ENCODE assay signal across 8 mouse cellular contexts in genomic region chr1:60180784-60181221, GRCm38 (mm10). TPM values are rescaled to one million over a fixed set of nuclear protein-coding genes. Genes with fewer than 3 reads are reported as not detected.
A peak's percentile ranks its signal among the peaks of the same experiment; 100 is the strongest.
DNase-seq lines count a peak whose midpoint lies in the region; ATAC-seq and TF ChIP-seq lines count a peak whose summit lies in the region.

No protein-coding gene starts in this region.

- peak overlapping the region; percentile 64 for H3K4me2 ChIP-seq in heart, embryonic 11.5 days
- H3K4me2 ChIP-seq in forebrain, embryonic 15.5 days (replicated peaks) = peak overlapping the region; percentile 56
- H3K4me2 ChIP-seq in myocyte (ENCODE audit: low read depth) = peak overlapping the region; percentile 79

- no peaks in the 10 kb centered on the region for H3K27me3 ChIP-seq in heart, embryonic 11.5 days (ENCODE audit: control insufficient read depth, insufficient read depth, low read length)
- H3K27me3 ChIP-seq in forebrain, embryonic 15.5 days = no peaks in the 10 kb centered on the region
- H3K27me3 ChIP-seq in limb, embryonic 10.5 days (ENCODE audit: low read depth, poor library complexity, severe bottlenecking) = no peaks in the 10 kb centered on the region
- no peaks in the 10 kb centered on the region for H3K27me3 ChIP-seq in myocyte (ENCODE audit: control insufficient read depth, insufficient read depth, insufficient read length)

- under 1% methylated on average over 23 of the region's 30 CpGs for WGBS in heart, embryonic 11.5 days (ENCODE audit: insufficient replicate concordance)
- WGBS in forebrain, embryonic 15.5 days = under 1% methylated on average over 30 of the region's 30 CpGs
- WGBS in limb, embryonic 10.5 days = under 1% methylated on average over 30 of the region's 30 CpGs

- ATAC-seq in heart, embryonic 11.5 days (replicated peaks; ENCODE audit: insufficient number of reproducible peaks, low FRiP score, low TSS enrichment) = peak; percentile 72
- ATAC-seq in forebrain, embryonic 15.5 days (replicated peaks) = no peak

- no peaks in the 10 kb centered on the region for H3K9me3 ChIP-seq in heart, embryonic 11.5 days (replicated peaks; ENCODE audit: control insufficient read depth, low read length)
- no peaks in the 10 kb centered on the region for H3K9me3 ChIP-seq in forebrain, embryonic 15.5 days
- no peaks in the 10 kb centered on the region for H3K9me3 ChIP-seq in limb, embryonic 10.5 days (replicated peaks)

- H3K79me2 ChIP-seq in myocyte (ENCODE audit: control insufficient read depth, insufficient read depth) = peaks cover 23% of the 10 kb centered on the region

- DNase-seq in heart, adult 9 months (ENCODE audit: low spot score in 2 of 2) = no peak
- DNase-seq in 3134 (ENCODE audit: extremely low read depth, insufficient read length, low spot score) = peak; percentile 74
- DNase-seq in Muller cell, postnatal 12 days (ENCODE audit: inconsistent ontology term) = peak; percentile 71
- no peak for DNase-seq in limb, embryonic 10.5 days (ENCODE audit: low spot score)
- no peak for DNase-seq in thymus, postnatal 4 days

- peak overlapping the region; percentile 79 for H3K4me3 ChIP-seq in heart, embryonic 11.5 days (ENCODE audit: low read depth, low read length)
- peak overlapping the region; percentile 78 for H3K4me3 ChIP-seq in forebrain, embryonic 15.5 days
- peak overlapping the region; percentile 92 for H3K4me3 ChIP-seq in limb, embryonic 10.5 days
- H3K4me3 ChIP-seq in myocyte = peak overlapping the region; percentile 85

- TF ChIP-seq POLR2A in myocyte (IDR thresholded peaks at IDR 0.05; ENCODE audit: insufficient read length, low read depth) = no peak

- peak overlapping the region; percentile 97 for H3K27ac ChIP-seq in heart, embryonic 11.5 days (ENCODE audit: low read depth, low read length)
- peak overlapping the region; percentile 86 for H3K27ac ChIP-seq in forebrain, embryonic 15.5 days (replicated peaks)
- peak overlapping the region; percentile 98 for H3K27ac ChIP-seq in limb, embryonic 10.5 days

- H3K36me3 ChIP-seq in heart, embryonic 11.5 days (ENCODE audit: control insufficient read depth, insufficient read depth, low read length) = no peaks in the 10 kb centered on the region
- H3K36me3 ChIP-seq in forebrain, embryonic 15.5 days = no peaks in the 10 kb centered on the region
- H3K36me3 ChIP-seq in limb, embryonic 10.5 days = 0 out of 2 replicates have a peak, but pooled peaks cover 6% of the 10 kb centered on the region
- H3K36me3 ChIP-seq in myocyte (ENCODE audit: control insufficient read depth, insufficient read depth) = no peaks in the 10 kb centered on the region

- H3K9ac ChIP-seq in heart, embryonic 11.5 days (ENCODE audit: low read depth, low read length) = peak overlapping the region; percentile 92
- peak overlapping the region; percentile 77 for H3K9ac ChIP-seq in forebrain, embryonic 15.5 days (replicated peaks)

- no peaks in the 10 kb centered on the region for H3K4me1 ChIP-seq in heart, embryonic 11.5 days (ENCODE audit: control insufficient read depth, insufficient read depth, low read length)
- H3K4me1 ChIP-seq in forebrain, embryonic 15.5 days = peaks cover 16% of the 10 kb centered on the region
- peaks cover 14% of the 10 kb centered on the region for H3K4me1 ChIP-seq in limb, embryonic 10.5 days

- H3ac ChIP-seq in myocyte (ENCODE audit: control insufficient read depth, insufficient read length) = peak overlapping the region; percentile 12

TF ChIP-seq in myocyte, 11 proteins besides CTCF, POLR2A, EP300 and RAD21:
- TF ChIP-seq SRF (IDR thresholded peaks at IDR 0.05; ENCODE audit: control insufficient read depth, insufficient read length, low read depth) = no peak
- no peak for TF ChIP-seq E2F4 (IDR thresholded peaks at IDR 0.05; ENCODE audit: insufficient read depth)
- TF ChIP-seq TCF3 (IDR thresholded peaks at IDR 0.05; ENCODE audit: insufficient read length, low read depth) = no peak
- no peak for TF ChIP-seq MAX (IDR thresholded peaks at IDR 0.05; ENCODE audit: low read depth)
- no peak for TF ChIP-seq REST (IDR thresholded peaks at IDR 0.05; ENCODE audit: insufficient read depth, insufficient read length)
- TF ChIP-seq CEBPB (IDR thresholded peaks at IDR 0.05; ENCODE audit: insufficient read depth, poor library complexity, severe bottlenecking) = no peak
- TF ChIP-seq POLR2AphosphoS2 (IDR thresholded peaks at IDR 0.05; ENCODE audit: insufficient read length, low read depth) = no peak
- no peak for TF ChIP-seq MYOG (IDR thresholded peaks at IDR 0.05; ENCODE audit: control insufficient read depth in 1 of 3, insufficient read depth in 1 of 3, insufficient read length in 2 of 3, low read depth in 2 of 3)
- no peak for TF ChIP-seq TCF12 (IDR thresholded peaks at IDR 0.05; ENCODE audit: insufficient read depth, poor library complexity, severe bottlenecking)
- TF ChIP-seq USF1 (IDR thresholded peaks at IDR 0.05; ENCODE audit: low read depth) = no peak
- TF ChIP-seq MYOD1 (IDR thresholded peaks at IDR 0.05; ENCODE audit: control insufficient read depth in 1 of 3, insufficient read length in 2 of 3, low read depth in 2 of 3) = no peak

RNA-seq across cellular contexts. Expression of gene Nbeal1, which starts 0.4 kb away (rescaled TPM):
- 9.0 and 10.1 TPM in 2 replicates for polyA plus RNA-seq in heart, embryonic 11.5 days (2014; fragmentation: Nextera tagmentation; extraction: Ambion mirVana)
- polyA plus RNA-seq in forebrain, embryonic 15.5 days (2015; fragmentation: Nextera tagmentation; extraction: Ambion mirVana) = 7.7 and 8.2 TPM in 2 replicates
- 6.4 and 8.4 TPM in 2 replicates for polyA plus RNA-seq in limb, embryonic 10.5 days (2016; fragmentation: Nextera tagmentation; extraction: Ambion mirVana)
- polyA plus RNA-seq in myocyte (2012; fragmentation: generic; extraction: Trizol) = 1.2 TPM

Comparison
In these comparisons a context has a peak if more than half of its experiments do, and no peak if none do; other contexts are left out.
1. DNase-seq: peak in 3134 (single experiment) and Muller cell, postnatal 12 days (single experiment); none in heart, adult 9 months (0 of 2), limb, embryonic 10.5 days (single experiment) and thymus, postnatal 4 days (single experiment).
2. Peak in every context shown above with its lines, with median percentiles within 50 percentile points of each other: H3K27ac ChIP-seq, H3K4me2 ChIP-seq and H3K4me3 ChIP-seq.